Mouse (Mus musculus) kidney, adult 2 months (tissue): Measurements from ENCODE around the gene Haghl.

Experiments
- CTCF ChIP-seq: fragments of 200-500 bp; conservative IDR thresholded peaks from 2 replicates; pipeline ENCODE4 v1.5.1; 2011; ENCODE audit warnings: low read depth, mild to moderate bottlenecking, control low read depth, low read length, moderate library complexity, mixed read lengths; ENCODE audit not compliant: insufficient read depth, insufficient read length
- POLR2A ChIP-seq: fragments of 200-500 bp; IDR thresholded peaks from one replicate; pipeline ENCODE4 v1.6.1; 2011; ENCODE audit warnings: low read depth, low read length, control low read depth

- TF ChIP-seq CTCF = no peak
- no peak for TF ChIP-seq POLR2A
Measured at GRCm38 (mm10) chr17:25755627-25756377, 29.7 kb downstream of the Haghl start.
